Mouse (Mus musculus) liver (tissue): ENCODE results near the gene Auts2.

Source experiments
- DNase-seq: peaks from one replicate; pipeline ENCODE4 v3.0.0-alpha.2; 2020; ENCODE audit warnings: mixed read lengths

Auts2 gene

GRCm38 (mm10) chr5:131963565-131963964, 579.6 kb downstream of the Auts2 start:
- DNase-seq = no peak

GRCm38 (mm10) chr5:131961859-131962258, 581.3 kb downstream of the Auts2 start:
- no peak for DNase-seq

GRCm38 (mm10) chr5:131960432-131960831, 582.7 kb downstream of the Auts2 start:
- no peak for DNase-seq

GRCm38 (mm10) chr5:131956998-131957397, 586.1 kb downstream of the Auts2 start:
- no peak for DNase-seq

GRCm38 (mm10) chr5:131956090-131956489, 587.1 kb downstream of the Auts2 start:
- DNase-seq = peak; percentile 5

GRCm38 (mm10) chr5:131955227-131956016, 587.7 kb downstream of the Auts2 start:
- DNase-seq = no peak

GRCm38 (mm10) chr5:131948571-131949151, 594.5 kb downstream of the Auts2 start:
- no peak for DNase-seq

GRCm38 (mm10) chr5:131946801-131947200, 596.3 kb downstream of the Auts2 start:
- DNase-seq = no peak

GRCm38 (mm10) chr5:131944761-131945160, 598.4 kb downstream of the Auts2 start:
- no peak for DNase-seq

- DNase-seq = no peak
These were observed 614.4 kb downstream of the Auts2 start for GRCm38 (mm10) chr5:131928696-131929095.

- DNase-seq = no peak
These were observed 620.4 kb downstream of the Auts2 start for GRCm38 (mm10) chr5:131922759-131923158.

GRCm38 (mm10) chr5:131922118-131922517, 621.0 kb downstream of the Auts2 start:
- DNase-seq = no peak

- DNase-seq = no peak
These were observed 623.0 kb downstream of the Auts2 start for GRCm38 (mm10) chr5:131919983-131920777.

GRCm38 (mm10) chr5:131916791-131917403, 626.2 kb downstream of the Auts2 start:
- DNase-seq = no peak

- DNase-seq = no peak
These were observed 629.6 kb downstream of the Auts2 start for GRCm38 (mm10) chr5:131913562-131913961.

- DNase-seq = no peak
These were observed 630.2 kb downstream of the Auts2 start for GRCm38 (mm10) chr5:131912983-131913382.

- DNase-seq = no peak
These were observed 636.8 kb downstream of the Auts2 start for GRCm38 (mm10) chr5:131906313-131906712.

GRCm38 (mm10) chr5:131904478-131904877, 638.7 kb downstream of the Auts2 start:
- no peak for DNase-seq

GRCm38 (mm10) chr5:131898048-131898638, 645.0 kb downstream of the Auts2 start:
- no peak for DNase-seq

GRCm38 (mm10) chr5:131886636-131887035, 656.5 kb downstream of the Auts2 start:
- DNase-seq = no peak

- DNase-seq = no peak
These were observed 666.6 kb downstream of the Auts2 start for GRCm38 (mm10) chr5:131876569-131876968.

GRCm38 (mm10) chr5:131875976-131876375, 667.2 kb downstream of the Auts2 start:
- DNase-seq = no peak

GRCm38 (mm10) chr5:131873116-131873515, 670.0 kb downstream of the Auts2 start:
- no peak for DNase-seq
